Mouse (Mus musculus): ENCODE data around the gene Plcb4. TPM values are rescaled to one million over a fixed set of nuclear protein-coding genes. Genes with fewer than 3 reads are reported as not detected.

Gene Plcb4
- total RNA-seq, 2 experiments from 2014 or later, result 67.5 to 81.8 TPM

DNA sequence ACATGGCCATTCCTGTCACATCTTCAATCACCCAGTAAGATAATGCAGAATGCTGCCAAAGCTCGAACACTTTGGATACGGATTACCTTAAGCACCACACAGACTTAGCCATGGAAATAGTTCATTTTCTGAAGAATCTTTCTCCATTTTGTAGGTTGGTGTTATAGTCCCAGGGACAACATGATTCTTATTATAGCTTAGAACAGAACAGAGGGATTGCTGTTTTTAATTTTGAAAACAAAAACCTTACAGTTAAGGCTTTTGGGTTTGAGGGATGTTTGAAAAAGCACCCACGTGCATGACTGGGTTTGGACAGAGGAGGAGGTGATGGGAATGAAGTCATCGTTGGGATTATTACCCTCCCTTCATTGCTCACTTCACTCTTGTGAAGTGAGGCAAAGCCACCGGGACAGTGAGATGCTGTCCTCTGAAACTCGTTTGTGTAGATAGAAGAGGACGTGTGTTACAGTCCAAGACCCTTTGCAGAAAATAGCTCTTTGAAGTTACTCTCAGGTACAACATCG is 18.2 kb downstream of the Plcb4 start:
- Histone ChIP-seq H3K4me3 (no peak overlapping the region), H3K27ac (peak overlapping the region; percentile 45; the same call in 1 of the 2 replicates)
- no peak for TF ChIP-seq CTCF (IDR thresholded peaks at IDR 0.05)
- intact Hi-C loops (cut with DNase I), result no loop called here
- no peak for DNase-seq (ENCODE audit: extremely low spot score in 1 of 2, low spot score in 2 of 2)

DNA sequence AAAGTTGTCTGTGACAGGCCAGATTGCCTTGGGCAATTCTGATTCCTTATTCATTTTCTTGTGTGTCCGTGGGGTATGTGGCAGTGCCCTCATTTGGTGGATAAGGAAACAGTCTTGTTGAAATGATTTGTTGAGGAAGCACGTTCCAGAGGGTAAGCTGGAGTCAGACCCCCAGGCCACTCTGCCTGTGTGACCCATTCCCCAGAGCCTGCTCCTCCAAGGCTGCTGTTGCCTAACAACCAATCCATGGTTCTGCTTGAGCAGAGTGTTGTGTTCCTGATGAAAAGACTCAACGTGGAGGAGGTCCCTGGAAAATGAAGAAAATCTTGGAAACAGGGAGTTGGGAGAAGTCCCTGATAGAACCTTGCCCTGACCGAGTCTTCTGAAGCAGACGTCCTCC is 18.8 kb downstream of the Plcb4 start:
- no peak for TF ChIP-seq CTCF (IDR thresholded peaks at IDR 0.05)
- no peak for DNase-seq (ENCODE audit: extremely low spot score in 1 of 2, low spot score in 2 of 2)

DNA sequence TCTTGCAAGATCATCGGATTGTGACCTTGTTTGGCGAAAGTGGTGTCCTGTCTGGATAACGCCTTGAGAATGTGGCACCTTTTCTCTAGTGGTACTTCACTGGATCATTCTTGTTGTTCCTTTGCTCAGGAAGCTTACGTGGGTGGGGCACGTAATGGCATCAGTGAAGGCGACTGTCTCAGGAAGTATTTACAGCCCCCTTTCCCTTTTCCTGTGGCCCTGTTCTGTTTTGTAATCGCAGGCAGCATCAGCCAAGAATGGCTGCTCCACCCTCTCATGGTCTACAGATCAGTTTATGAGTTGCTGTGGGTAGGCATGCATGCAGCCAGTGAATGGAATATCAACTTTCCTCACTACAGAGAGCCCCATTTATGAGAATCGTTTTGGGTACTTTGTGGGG is 21.2 kb downstream of the Plcb4 start:
- DNase-seq (ENCODE audit: extremely low spot score in 1 of 2, low spot score in 2 of 2), result no peak
- TF ChIP-seq CTCF (IDR thresholded peaks at IDR 0.05), result no peak
- no peak overlapping the region for H3K4me3 ChIP-seq
- no peak overlapping the region for H3K27ac ChIP-seq
- intact Hi-C loops (cut with DNase I), result no loop called here

More for the DNA sequence above, 18.8 kb downstream of the Plcb4 start:
- intact Hi-C loops (cut with DNase I), result no loop called here
- Histone ChIP-seq H3K4me3 (no peak overlapping the region), H3K27ac (peak overlapping the region; percentile 45; the same call in 1 of the 2 replicates)

DNA sequence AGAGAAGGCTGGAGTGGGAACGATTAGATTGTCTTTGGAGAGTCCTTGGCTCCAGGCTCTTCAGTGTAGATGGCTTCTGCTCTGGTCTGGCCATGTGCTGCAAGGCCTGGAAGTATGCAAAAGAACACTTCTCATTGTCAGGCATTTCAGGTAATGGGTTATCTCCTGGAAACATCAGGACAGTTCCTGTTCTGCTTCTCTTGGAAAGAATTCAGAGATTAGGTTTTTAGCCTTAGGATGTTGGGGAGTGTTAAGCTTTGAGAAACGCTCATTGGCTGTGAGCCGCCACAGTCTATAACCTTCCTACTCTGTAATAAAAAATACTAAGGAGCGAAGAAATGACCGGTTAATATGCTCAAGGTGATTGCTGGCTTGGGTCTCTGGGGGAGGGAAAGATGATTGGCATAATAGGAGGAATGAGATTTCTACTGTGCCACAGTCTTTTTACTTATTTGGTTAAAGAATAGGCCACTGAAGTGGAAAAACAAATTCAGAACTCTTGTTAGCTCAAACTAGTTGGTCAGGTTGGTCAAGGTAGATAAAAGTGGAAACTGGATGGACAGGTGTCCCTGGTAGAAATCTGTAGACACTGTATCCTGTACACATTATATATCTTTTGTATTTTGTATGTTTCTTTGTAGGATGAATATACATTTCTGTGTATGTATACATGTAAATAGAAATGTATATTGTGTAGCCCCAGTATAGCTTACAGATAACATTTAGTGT is 21.8 kb downstream of the Plcb4 start:
- no peak for DNase-seq (ENCODE audit: extremely low spot score in 1 of 2, low spot score in 2 of 2)
- intact Hi-C loops (cut with DNase I), result no loop called here
- no peak overlapping the region for H3K27ac ChIP-seq
- no peak for TF ChIP-seq CTCF (IDR thresholded peaks at IDR 0.05)
- H3K4me3 ChIP-seq, result no peak overlapping the region

DNA sequence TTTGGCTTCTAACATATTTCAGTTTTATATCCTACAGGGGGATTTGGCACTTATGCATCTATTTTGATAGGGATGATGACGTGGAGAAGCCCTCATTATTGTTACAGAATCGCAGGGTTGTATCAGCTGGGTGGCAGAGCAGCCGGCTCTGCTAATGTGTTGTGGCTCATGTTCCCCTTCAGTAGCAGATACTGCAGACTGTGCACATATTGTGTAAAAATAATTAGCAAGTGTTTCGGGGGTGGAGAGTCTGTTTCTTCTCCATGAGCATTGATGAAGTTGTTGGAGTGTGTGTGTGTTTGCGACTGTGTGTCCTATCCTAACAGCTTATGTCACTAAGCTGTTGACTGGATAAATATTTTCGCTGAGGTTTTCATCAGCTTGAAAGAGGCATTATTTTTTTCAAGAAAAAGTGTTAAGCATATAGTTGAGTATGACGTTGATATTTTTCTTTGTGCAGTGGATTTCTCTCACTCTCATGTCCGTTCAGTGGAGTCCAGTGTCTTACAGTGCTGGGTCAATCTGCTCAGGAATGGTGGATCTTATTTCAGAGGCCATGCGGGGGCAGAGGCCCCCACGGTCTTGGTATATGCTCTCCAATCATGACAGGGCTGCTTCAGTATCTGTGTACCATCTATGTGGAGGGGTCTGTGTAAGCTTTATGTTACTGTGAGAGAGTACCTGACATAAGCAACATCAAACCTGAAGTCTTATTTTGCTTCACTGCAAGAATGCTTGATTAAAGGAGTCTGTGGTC is 25.1 kb downstream of the Plcb4 start:
- intact Hi-C loops (cut with DNase I), result no loop called here
- H3K4me3 ChIP-seq, result no peak overlapping the region
- DNase-seq (ENCODE audit: extremely low spot score in 1 of 2, low spot score in 2 of 2), result no peak
- H3K27ac ChIP-seq, result no peak overlapping the region
- TF ChIP-seq CTCF (IDR thresholded peaks at IDR 0.05), result no peak

DNA sequence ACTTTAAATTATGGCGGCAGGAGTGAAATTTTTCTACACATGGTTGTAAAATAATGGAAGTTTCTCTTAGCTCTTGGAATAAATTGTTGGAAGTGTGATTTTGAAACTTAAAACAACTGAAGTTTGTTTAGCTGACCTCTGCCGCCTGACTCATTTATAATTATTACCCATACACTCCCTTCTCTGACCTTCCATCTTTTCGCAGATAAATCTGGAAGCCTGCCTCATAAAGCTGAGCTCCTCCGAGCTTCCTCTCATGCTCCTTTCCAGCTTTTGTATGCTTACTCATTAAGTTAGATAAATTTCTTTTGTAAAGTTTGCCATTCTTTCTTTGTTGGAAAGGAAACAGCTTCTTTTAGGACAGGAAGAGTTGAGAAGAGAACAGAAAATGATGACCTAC is 27.9 kb downstream of the Plcb4 start:
- Histone ChIP-seq H3K27ac (no peak overlapping the region), H3K4me3 (no peak overlapping the region)
- intact Hi-C loops (cut with DNase I), result no loop called here
- DNase-seq (ENCODE audit: extremely low spot score in 1 of 2, low spot score in 2 of 2), result no peak
- TF ChIP-seq CTCF (IDR thresholded peaks at IDR 0.05), result no peak

DNA sequence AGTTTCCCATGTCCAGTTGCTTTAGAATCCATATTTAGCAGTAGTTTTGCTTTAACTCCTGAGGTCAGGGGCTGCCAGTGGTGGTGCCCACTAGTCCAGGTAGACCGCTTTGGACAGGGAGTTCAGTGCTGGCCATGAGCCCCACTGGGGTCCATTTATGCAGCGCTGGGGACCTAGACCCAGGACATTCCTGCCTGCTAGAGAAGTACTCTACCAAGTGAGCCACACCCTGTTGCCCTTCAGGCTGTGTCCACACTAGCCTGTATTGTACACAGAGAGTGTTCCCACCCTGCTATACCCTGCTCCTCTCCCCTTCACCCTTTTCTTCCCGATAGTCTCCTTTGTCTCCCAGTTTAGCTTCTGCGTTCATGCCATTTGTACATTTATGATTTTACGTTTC is 28.8 kb downstream of the Plcb4 start:
- no peak for DNase-seq (ENCODE audit: extremely low spot score in 1 of 2, low spot score in 2 of 2)
- Histone ChIP-seq H3K27ac (no peak overlapping the region), H3K4me3 (no peak overlapping the region)
- intact Hi-C loops (cut with DNase I), result no loop called here
- no peak for TF ChIP-seq CTCF (IDR thresholded peaks at IDR 0.05)

DNA sequence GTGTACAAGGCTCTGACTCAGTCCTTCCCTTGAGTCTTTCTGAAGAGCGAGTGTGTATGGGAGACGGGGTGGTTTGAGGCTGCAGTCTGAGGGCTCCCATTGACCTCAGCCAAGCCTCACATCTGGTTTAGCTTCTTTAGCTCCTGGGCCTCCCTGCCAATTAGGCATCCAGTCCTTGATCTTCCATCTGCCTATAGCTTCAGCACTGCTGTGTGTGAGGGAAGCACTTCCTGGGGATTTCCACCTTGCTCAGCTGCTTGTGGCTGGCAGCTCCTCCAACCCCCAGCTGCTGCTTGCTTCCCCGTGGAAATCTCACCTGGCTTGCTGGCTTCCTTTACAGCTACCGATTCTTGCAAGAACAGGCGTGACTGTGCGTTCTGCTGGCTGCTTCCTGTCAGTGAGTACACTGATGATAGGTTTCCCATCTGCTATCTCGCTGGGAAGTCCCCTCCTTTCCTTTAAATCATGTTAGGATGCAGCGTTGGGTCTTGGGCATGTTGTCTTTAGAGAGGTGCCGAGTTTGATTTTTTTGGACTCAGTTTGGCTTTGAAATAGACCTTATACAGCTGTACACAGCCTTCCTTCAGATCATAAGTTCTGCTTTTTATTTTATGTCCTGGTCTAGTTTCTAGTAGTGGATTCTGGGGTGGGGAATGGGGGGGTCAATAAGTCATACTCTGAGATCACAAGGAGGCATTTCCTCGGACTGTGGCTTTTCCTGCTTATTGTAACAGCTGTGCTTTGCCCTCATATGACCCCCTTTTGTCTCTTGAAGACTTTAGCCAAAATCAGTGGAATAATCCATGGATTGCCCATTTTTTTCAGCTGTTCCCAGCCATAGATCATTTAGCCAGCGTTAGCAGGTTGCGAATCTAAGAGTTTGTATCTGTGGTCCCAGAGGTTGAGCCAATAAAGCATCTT is 34.0 kb downstream of the Plcb4 start:
- no peak for DNase-seq (ENCODE audit: extremely low spot score in 1 of 2, low spot score in 2 of 2)
- Histone ChIP-seq H3K4me3 (no peak overlapping the region), H3K27ac (no peak overlapping the region; the same call in 1 of the 2 replicates)
- TF ChIP-seq CTCF (IDR thresholded peaks at IDR 0.05), result no peak
- intact Hi-C loops (cut with DNase I), result no loop called here

DNA sequence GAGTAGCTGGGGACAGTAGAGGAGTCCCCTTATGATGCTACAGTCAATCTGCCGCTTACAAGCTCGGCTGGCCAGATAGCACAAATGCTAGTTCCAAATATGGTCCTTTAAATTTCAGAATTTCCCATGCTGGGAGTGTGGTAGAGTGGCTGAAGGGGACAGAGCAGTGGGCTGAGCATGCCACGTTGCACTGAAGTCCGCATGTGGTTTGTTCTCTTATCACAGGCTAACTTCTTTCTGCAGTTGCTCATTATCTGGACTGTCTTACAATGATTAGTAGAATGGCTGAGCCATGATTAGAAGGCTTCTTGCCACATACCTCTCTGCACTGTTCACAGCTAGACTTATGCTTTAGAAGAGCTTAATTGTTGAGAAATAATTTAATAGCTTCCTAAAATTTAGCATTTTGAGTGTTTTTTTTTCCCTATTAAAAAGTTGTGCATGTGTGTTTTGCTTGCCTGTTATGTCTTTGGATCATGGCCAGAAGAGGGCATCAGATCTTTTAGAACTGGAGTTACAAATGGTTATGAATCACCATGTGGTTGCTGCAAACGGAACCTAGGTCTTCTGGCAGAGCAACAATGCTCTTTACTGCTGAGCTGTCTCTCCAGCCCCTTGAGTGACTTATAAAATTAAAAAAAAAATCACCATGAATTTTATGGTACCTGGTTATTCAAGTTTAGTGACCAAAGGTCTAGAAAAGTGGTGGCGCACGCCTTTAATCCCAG is 42.0 kb downstream of the Plcb4 start:
- no peak for TF ChIP-seq CTCF (IDR thresholded peaks at IDR 0.05)
- intact Hi-C loops (cut with DNase I), result no loop called here
- Histone ChIP-seq H3K27ac (no peak overlapping the region), H3K4me3 (no peak overlapping the region)
- no peak for DNase-seq (ENCODE audit: extremely low spot score in 1 of 2, low spot score in 2 of 2)

DNA sequence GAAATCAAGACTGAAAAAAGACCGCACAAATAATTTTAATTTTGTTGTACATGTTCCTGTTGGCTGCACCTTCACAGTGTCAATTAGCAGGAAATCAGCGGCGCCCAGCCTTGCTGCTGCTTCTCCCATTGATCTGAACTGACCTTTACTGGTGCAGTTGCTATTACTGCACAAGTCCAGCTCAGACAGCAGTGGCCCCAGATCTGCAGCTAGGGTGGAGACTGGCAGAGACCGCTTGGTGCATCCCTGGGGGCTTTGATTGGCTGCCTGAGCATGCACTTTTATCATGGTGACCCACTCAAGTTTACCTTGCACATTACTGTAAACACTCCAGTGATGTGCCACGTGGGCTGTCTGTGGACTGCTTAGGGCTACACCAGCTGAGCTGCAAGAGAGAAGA is 45.9 kb downstream of the Plcb4 start:
- H3K4me3 ChIP-seq, result no peak overlapping the region
- intact Hi-C loops (cut with DNase I), result no loop called here
- DNase-seq (ENCODE audit: extremely low spot score in 1 of 2, low spot score in 2 of 2), result no peak
- H3K27ac ChIP-seq, result no peak overlapping the region
- TF ChIP-seq CTCF (IDR thresholded peaks at IDR 0.05), result no peak

DNA sequence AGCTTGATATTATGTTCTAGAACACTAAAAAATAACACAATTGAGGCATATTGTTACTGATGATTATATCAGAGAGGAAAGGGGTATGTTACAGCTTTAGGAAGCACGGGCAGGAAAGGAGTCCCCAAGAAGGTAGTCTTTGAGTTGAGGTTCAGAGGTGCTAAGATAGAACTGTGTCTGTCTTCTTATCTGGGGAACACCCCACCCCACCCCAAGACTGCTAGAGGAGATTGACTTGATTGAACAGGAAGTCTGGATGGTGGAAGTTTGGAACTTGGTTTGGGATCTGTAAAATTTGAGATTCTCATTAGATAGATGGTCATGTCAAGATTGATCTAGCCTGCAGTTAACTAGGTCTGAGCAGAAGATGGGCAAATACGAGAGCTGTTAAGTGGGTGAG is 48.5 kb downstream of the Plcb4 start:
- H3K27ac ChIP-seq, result no peak overlapping the region
- intact Hi-C loops (cut with DNase I), result no loop called here
- no peak overlapping the region for H3K4me3 ChIP-seq
- no peak for TF ChIP-seq CTCF (IDR thresholded peaks at IDR 0.05)
- DNase-seq (ENCODE audit: extremely low spot score in 1 of 2, low spot score in 2 of 2), result no peak

All from left cerebral cortex, adult 2 months (tissue).